Mouse (Mus musculus) left cerebral cortex, adult 18-20 months (tissue): ENCODE results near the gene Mfsd4b3. TPM values are rescaled to one million over a fixed set of nuclear protein-coding genes. Genes with fewer than 3 reads are reported as not detected.
A peak's percentile ranks its signal among the peaks of the same experiment; 100 is the strongest.
"Not testable (repeated sequence)": the region's sequence is repeated elsewhere in the genome, so short reads cannot be mapped to it uniquely, and the experiment has no call there.

Source experiments
- DNase-seq, 2 experiments: peaks; one replicate each; pipeline ENCODE4 v3.0.0; 2021 to 2022; ENCODE audit warnings: low spot score in 2 of 2, mixed read lengths in 1 of 2
- total RNA-seq, 2 experiments: library from RNA; stranded (reverse); gene quantifications; 2 replicates each; pipeline ENCODE4 v1.2.3; 2021

The Mfsd4b3 gene
- total RNA-seq, 2 experiments from 2014 or later, result not detected

GRCm38 (mm10) chr10:39926616-39927139 is 33.3 kb downstream of the Mfsd4b3 start, which contains the start of gene Mfsd4b2:
Mfsd4b2 (minus strand) TSS chr10:39926923.
- peak in 1 of 2 experiments; percentile 1 for DNase-seq

- not testable (repeated sequence) for DNase-seq
Observed at GRCm38 (mm10) chr10:39924556-39924955, 35.4 kb downstream of the Mfsd4b3 start.

DNA sequence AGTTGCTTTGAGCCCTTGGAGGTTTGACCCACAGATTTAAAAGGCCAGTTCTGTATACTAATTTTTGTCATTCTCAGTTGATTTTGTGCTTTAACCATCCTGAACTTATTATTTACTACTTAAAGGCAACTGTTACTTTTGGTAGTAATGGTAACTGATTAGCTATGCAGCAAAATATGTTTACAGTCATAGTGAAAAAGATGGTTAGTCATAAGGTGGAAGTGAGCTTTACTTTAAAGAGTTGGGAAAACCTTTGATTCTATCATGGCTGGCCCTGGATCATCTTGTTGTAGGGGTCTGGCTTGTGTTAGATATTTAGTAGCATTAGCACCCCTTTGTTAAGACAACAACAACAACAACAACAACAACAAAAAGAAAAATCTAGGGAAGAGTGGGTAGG is 47.3 kb downstream of the Mfsd4b3 start:
- DNase-seq, result no peak

- no peak for DNase-seq
Observed at GRCm38 (mm10) chr10:39908768-39909441, 51.0 kb downstream of the Mfsd4b3 start.

DNA sequence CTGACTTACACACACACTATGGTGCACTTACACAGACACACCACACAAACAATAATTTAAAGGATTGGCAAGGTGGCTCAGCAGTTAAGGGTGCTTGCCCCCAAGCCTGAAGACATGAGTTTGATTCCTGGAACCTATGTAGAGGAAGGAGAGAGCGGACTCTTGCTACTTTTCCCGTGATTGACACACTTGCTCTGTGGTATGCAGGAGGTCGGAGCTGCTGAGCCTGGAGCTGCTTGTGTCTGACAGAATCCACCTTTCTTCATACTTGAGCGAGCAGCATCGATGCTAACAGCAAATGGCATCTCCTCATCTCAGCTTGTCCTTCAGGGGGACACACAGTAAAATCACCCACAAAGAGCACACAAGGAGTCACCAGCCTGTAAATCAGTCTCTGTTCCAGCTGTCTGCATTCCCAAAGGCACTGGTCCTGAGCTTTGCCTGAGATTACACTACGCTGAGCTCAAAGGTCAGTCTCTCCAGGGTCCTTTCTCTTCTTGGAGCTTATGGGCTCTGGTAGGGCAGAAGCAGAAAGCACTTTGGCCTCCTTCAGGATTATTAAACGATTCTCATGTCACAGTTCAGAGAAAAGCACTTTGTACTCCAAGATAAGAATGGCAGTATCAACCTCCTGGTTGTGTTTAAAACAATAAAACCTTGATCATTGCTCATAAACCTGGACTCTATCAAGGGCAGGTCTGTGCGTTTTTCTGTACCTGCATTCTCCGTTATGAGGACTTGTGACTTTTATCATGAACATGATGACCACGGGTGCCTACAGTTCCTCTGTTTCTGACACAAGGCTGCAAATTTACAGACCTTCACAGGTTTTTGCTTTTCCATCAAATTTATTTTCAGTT is 52.9 kb downstream of the Mfsd4b3 start:
- no peak for DNase-seq

- no peak for DNase-seq
Observed at GRCm38 (mm10) chr10:39904191-39904590, 55.8 kb downstream of the Mfsd4b3 start.

- DNase-seq, result peak; percentile 85 to 90
Observed at GRCm38 (mm10) chr10:39898874-39899371, 61.0 kb downstream of the Mfsd4b3 start, which contains the start of gene Mfsd4b4. Mfsd4b4 (minus strand) TSS chr10:39899238.

Other genes with a start within 250 kb of the Mfsd4b3 start
- 10 to 100 TPM; 21.4 to 24.1 TPM for gene Rev3l, start 228.0 kb downstream of the Mfsd4b3 start, total RNA-seq
- 1 to 10 TPM; 7.2 to 7.4 TPM for gene Mfsd4b4, start 60.9 kb downstream of the Mfsd4b3 start, total RNA-seq
- under 1 TPM; 0.16 to 0.42 TPM for gene Mfsd4b2, start 33.2 kb downstream of the Mfsd4b3 start, total RNA-seq
- gene Mfsd4b5, start 26.5 kb upstream of the Mfsd4b3 start, total RNA-seq, result under 1 TPM in 1 of 2 experiments, not detected in 1; 0.49 TPM
- gene Mfsd4b1, start 65.1 kb upstream of the Mfsd4b3 start, total RNA-seq, result under 1 TPM; 0.33 to 0.59 TPM
- 1 to 10 TPM; 3.2 to 4.1 TPM for gene Slc16a10, start 182.1 kb upstream of the Mfsd4b3 start, total RNA-seq